Mouse (Mus musculus) megakaryocyte progenitor cell, adult 5-6 weeks (primary cell): ENCODE measurements around the gene Pax2. TPM values are rescaled to one million over a fixed set of nuclear protein-coding genes. Genes with fewer than 3 reads are reported as not detected.

ENCODE experiments used
- ATAC-seq: replicated peaks from 2 replicates; pipeline ENCODE4 v1.8.0; 2016; ENCODE audit warnings: mild to moderate bottlenecking, moderate TSS enrichment, inconsistent platforms; ENCODE audit not compliant: poor library complexity
- total RNA-seq, 2 experiments: library from RNA; stranded (forward) in 1 of 2; stranded (reverse) in 1 of 2; fragments of 157-497, 149-512 nt in 1 of 2; fragments of 200-1000 nt in 1 of 2; gene quantifications; 2 replicates each; pipeline versions ENCODE4 v1.2.3 to v1.2.4; 2015 to 2017

Gene Pax2
- total RNA-seq (2015), result not detected in 2 replicates
- not detected in 2 replicates for total RNA-seq (2017)

- no peak for ATAC-seq
Measured at GRCm38 (mm10) chr19:44755693-44756420, at the start of gene Pax2. TSS of gene Pax2 (plus strand) at chr19:44756045.

- ATAC-seq, result no peak
Measured at GRCm38 (mm10) chr19:44708885-44709284, 47.0 kb upstream of the Pax2 start.

DNA sequence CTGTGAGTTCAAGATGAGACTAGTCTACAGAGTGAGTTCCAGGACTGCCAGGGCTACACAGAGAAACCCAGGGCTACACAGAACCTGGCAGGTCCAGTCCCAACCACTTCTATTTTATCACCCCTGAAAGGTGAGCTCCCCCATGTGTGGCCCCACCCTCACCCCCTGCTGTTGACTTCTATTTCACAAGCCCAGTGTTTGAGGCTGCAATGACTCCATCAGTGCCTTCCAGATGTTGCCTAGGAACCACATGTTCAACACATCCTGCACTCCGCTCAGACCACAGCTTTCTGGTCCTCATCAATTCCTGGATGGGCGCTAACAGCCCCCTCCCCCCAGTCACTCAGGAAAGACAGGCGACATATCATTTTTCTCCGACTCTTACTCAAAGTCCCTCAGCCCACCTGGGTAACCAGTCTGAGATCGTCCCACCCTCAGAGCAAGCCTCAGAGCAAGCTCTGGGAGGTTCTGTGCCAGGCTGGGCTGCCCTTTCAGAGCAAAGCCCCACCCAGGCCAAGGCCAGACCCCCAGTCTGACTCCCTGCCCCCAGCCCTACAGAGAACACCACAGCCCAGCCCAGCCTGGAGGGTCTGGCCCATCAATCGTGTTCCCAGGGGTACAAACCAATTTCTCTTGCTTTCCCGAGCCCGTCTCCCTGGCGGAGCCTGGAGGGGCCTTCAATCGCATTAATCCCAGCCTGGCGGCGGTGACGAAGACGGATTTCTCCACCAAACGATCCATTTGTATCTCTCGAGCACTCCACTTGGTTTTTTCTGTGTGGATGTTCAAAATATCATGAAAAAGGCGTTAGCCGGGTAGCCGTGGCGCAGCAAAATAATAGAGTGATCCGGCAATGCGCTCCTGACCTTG lies 38.9 kb upstream of the Pax2 start:
- ATAC-seq, result no peak

- no peak for ATAC-seq
Measured at GRCm38 (mm10) chr19:44719292-44720193, 36.3 kb upstream of the Pax2 start.

GRCm38 (mm10) chr19:44720194-44720521 lies 35.7 kb upstream of the Pax2 start:
- ATAC-seq, result no peak

DNA sequence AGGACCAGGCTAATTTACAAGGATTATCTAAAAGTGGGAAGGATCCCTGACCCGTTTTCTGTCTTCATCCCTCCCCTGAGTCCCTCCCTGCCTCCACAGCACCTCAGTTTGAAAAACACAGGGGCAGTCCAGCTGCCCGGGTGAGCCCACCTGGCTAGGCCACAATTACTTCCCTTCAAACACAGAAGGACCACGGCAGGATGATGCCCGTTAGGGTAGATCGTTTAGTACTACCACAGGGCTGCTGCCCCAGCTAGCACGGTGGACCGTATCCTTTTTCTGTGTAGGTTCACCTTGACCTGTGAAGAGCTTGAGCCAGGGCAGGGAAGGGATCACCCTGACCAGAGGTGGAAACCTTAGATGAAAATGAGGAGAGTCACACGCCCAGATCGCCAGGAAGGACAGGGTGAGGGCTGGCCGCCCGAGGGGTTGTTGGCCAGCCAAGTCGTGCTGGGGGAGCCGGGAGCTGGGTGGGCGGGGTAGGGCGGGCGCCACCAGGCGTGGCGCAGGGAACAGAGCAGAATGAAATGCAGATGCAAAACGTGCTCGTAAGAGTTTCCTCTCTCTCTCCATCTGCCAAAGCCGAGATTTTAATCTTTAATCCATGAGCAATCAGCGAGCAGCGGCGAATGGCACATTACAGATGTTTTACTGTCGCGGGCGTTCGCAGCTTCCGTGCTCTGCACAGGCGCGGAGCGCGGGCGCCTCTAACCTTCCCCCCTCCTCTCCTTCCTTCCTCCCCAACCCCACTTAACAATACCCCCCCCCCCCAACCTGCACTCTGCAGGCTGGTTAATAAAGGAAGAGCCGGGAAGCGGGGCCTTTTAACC lies 32.0 kb upstream of the Pax2 start:
- no peak for ATAC-seq

GRCm38 (mm10) chr19:44725951-44726791 lies 29.7 kb upstream of the Pax2 start:
- ATAC-seq, result no peak

DNA sequence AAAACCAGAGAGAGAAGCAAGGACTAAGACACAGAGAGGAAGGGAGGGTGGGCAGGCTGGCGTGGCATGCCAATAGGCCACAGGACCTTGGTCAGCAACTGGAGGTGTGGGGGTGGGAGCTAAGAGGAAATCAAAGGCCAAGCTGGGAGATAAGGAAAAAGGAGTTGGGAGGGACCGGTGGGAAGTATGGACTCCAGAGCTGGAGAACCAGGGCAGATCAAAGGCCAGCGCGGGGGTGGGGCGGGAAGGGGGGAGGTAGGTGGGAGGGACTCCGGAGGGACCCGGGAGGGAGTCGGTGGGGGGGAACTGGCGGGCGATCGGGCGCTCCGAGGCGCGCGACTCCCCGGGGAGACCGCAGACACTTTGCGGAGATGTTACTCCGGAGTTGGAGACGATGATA lies 21.7 kb upstream of the Pax2 start:
- no peak for ATAC-seq

DNA sequence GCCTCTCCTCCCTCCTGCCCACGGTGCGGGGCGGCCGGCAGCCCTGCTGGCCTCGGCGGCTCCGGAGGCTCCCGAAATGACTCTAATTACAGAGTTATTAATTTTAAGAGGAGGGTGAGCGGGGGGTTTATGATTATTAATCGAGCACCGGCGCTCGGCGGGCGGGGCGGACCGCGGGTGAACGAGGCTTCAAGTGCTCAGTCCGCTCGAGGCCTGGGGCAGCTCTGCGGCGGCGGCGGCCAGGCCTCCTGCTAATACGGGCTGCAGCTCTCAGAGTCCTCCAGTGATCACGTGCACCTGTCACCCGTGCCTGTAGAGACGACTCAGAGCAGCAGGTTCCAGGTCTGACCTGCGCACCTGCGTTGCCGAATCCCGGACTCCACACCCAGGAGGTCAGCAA lies 21.2 kb upstream of the Pax2 start:
- ATAC-seq, result no peak

DNA sequence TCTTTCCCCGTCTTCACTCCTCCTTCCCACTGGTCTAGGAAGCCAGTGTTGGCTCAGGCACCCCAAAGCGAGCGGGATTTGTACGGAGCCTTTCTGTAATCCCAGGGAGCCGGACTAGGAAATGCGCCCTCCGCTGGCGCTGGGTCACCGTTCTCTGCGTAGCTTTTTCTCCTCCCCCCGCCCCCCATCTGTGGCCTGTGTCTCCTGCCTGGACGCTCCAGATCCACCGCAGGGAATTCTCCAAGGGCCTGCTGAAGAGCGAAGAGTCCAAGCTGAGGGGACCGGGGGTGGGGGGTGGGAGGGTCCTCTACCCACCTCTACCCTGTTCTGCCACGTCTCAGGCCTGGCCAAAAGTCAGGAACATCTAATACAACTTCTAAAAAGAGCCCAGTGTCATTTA lies 15.5 kb upstream of the Pax2 start:
- no peak for ATAC-seq

DNA sequence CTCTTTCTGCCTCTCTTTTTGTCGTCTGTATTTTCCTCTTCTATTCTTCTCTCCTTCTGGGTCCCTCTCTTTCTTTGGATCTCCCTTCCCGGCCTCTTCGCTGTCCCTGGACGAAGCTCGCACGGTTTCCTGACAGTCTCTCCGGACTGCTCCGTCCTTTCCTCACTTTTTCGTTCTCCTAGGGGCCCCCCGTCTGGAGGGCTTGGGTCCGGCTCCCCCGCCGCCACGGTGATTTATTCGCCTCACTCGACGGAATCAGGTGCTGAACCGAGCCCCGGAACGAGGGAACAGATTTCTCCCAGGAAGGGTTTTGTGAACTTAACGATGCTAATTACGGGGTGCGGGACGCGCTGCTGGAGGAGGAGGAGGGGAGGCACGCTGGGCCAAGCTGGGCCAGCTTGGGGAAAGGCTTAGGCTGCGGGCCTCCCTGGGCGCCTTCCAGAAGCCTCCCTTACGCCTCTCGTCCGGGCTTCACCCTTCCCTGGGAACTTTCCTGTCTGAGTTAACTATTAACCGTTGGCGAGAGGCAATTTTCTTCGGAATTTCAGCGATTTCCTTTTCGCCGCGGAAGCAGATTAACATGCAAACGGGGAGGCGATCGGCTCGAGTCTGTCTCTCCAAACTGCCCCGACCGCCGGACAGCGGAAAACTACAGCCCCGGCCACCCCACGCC lies 14.6 kb upstream of the Pax2 start:
- ATAC-seq, result no peak

GRCm38 (mm10) chr19:44741764-44742127 lies 14.1 kb upstream of the Pax2 start:
- ATAC-seq, result no peak

DNA sequence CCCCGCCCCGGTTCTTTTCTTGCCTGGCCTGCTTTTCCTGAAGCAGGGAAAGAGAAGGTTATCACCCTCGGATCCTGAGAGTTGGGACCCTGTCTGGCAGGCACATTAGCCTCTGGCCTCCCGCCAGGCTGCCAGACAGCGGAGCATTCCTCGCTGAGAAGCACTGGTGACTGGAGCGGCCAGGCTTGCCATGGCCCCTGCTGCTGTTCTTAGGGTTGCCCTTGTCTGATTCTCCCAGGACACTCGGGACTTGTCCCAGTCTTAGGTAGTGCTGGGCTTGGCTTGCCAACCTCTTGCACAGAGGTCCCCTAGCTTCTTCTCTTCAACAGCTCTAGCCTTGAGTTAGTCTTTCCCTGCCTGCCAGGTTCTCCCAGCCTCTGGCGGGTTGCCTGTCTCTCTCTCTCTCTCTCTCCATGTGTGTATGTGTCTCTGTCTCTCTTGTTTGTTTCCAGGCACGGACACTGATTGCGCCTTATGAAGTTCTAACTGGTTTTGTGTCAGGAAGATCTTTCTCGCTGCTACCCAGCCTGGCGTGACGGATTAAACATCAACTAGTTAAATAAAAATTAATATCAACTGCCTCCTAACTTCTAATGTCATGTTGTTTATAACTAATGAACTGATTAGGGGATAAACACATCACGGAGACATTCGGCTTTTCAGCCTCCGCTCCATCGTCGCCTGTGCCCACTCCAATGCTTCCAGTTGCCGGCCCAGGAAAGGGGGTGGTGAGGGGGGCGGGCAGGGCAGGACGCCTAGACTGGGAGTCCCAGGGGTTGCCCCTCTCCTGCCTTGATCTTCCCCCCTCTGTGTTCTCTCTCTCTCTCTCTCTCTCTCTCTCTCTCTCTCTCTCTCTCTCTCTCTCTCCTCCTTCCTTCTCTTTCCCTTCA lies 13.5 kb upstream of the Pax2 start:
- ATAC-seq, result no peak

DNA sequence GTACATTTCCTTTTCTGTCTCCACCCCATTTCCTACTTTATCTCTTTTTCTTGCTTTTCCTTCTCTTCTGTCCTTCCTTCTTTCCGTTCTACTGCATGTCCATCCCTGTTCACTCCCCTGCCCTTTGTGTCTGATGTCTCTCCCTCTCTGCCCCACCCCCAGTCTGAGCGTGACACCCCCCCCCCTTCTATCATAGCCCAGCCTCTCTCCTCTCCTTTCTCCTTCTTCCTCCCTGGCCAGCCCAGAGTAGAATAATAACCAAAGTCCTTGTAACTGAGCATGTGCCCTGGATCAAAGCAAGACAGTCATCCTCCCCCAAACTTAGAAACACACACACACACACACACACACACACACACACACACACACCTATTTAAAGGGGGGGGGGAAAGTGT lies 12.8 kb upstream of the Pax2 start:
- no peak for ATAC-seq

DNA sequence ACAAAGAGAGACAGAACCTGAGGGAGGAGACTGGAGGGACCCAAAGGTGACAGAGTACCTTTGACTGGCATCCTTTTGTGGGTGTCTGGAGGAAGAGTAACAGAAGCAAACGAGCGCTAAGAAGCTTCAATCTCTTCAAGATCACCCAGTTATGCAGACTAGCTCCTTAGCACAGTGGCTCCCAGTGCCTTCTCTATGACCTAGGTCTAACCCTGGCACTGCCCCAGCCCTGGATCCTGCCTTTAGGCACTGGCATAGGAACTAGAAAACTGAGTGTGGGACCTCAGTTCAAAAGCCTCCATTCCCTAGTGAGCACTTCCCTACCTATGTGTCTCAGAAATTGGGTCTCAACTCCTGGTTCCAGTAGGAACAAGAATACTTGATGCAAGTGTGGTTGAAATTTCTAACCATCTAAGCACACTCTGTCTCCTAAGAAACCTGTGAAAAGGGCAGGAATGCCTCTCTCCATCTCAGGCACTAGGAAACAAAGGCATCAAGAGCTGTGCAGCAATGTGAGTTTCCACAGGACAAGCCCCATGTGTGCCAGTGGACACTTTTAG lies 11.8 kb upstream of the Pax2 start:
- ATAC-seq, result no peak

DNA sequence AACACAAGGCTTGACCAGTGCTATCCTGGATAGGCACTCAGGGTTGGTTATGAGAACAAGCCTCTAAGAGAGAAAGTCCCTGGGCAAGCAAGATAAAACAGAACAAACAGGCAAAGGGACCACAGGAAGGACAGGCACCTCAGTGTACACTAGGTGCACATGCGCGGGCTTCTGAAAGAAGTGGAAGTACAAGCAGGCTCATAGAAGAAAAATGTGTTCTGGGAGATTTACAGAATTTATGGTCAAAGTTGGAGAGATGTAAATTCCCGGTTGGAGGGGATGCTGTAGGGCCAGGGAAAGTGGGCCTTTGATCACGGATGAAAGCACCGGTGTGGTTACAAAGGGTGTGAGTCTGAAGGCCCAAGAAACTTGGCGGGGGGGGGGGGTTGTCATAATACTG lies 10.1 kb upstream of the Pax2 start:
- no peak for ATAC-seq

- ATAC-seq, result no peak
Measured at GRCm38 (mm10) chr19:44746541-44747024, 9.3 kb upstream of the Pax2 start.

DNA sequence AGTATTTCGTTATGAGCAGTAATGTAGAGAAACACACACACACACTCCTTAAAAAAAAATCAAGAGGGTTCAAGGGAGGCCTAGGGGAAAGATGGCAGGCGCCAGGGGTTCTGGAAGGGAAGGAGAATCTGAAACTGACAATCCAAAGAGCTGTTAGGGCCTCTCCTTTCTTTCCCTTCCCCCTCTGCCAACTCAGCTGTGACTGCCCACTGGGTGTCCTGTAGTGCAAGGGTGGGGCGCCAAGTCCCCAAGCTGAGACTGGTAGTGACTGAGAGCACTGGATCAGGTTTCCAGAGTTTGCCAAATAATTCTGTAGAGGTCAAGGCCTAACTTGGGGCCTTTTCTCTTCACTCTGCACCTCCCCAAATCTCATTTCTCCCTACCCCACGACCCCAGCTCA lies 8.4 kb upstream of the Pax2 start:
- no peak for ATAC-seq
